Mouse (Mus musculus): ENCODE results near the gene Snrpf. TPM values are rescaled to one million over a fixed set of nuclear protein-coding genes. Genes with fewer than 3 reads are reported as not detected.

Snrpf gene
- polyA plus RNA-seq, 1 experiment from 2014 or later: 121 TPM

- ATAC-seq (replicated peaks; ENCODE audit: low FRiP score, low read depth) (no peak), DNase-seq (ENCODE audit: low spot score) (no peak)
- Histone ChIP-seq H3K4me3 (replicated peaks; ENCODE audit: low read depth, low read length) (no peak overlapping the region), H3K9ac (ENCODE audit: low read depth, low read length) (no peak overlapping the region), H3K27me3 (ENCODE audit: insufficient read depth, low read length) (no peaks in the 10 kb centered on the region), H3K9me3 (replicated peaks; ENCODE audit: low read length) (no peaks in the 10 kb centered on the region), H3K4me1 (replicated peaks; ENCODE audit: insufficient read depth, low read length) (no peaks in the 10 kb centered on the region), H3K27ac (no peak overlapping the region), H3K4me2 (ENCODE audit: low read length) (no peak overlapping the region), H3K36me3 (ENCODE audit: insufficient read depth, low read length) (no peaks in the 10 kb centered on the region)
- 60% methylated on average over 12 of the region's 12 CpGs for WGBS
- peak; percentile 52 for TF ChIP-seq CTCF (IDR thresholded peaks at IDR 0.05; ENCODE audit: low read depth)
These were observed 3.0 kb upstream of the Snrpf start for GRCm38 (mm10) chr10:93592456-93592855.

DNA sequence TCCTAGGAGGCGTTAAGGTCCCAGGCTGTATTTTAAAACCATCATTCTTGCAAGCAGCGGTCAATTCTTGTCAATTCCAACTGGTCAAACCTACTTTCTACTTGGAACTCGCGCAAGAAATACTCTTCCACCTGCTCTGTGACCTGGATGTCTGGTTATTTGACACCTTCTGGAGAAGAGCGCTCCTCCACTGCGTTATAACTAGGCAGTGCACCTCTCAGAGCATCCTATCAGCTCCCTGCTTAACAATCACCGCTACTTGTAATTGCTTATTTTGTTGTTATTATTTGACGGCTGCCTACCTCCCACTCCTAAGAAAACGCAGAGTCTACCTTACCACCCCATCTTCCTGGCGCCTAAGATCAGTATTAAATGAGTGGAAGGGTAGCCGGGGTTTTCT, 710 bp downstream of the Snrpf start:
- H3K4me3 ChIP-seq (replicated peaks; ENCODE audit: low read depth, low read length): peak overlapping the region; percentile 91

DNA sequence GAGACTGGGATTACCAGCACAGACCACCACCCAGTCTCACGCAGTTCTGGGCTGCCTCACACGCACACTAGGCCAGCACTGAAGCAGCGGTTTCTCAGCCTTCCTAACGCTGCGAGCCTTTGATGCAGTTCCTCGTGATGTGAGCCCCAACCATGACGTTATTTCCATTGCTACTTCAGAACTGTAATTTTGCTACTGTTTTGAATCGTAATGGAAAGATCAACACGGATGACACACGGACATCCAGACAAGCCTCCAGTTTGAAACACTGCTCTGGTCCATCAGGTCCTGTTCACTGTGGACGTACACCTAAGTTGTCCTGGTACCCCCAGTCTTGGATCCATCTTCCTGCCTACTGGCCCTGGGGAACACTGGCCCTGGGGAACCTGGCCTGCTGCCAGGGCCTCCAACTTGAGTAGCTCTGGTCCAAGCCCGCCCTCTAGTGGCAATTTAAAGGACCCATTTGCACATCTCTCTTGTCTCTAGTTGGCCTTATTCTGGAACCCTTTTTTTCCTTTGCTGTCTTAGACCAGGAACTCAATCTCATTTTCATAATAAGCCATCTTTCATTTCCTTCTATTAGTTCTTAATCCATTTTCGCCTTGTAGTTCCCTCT, 12.1 kb downstream of the Snrpf start:
- Histone ChIP-seq H3K4me3 (replicated peaks; ENCODE audit: low read depth, low read length) (no peak overlapping the region), H3K9ac (ENCODE audit: low read depth, low read length) (no peak overlapping the region), H3K4me1 (replicated peaks; ENCODE audit: insufficient read depth, low read length) (no peaks in the 10 kb centered on the region), H3K27ac (no peak overlapping the region), H3K4me2 (ENCODE audit: low read length) (no peak overlapping the region), H3K36me3 (ENCODE audit: insufficient read depth, low read length) (no peaks in the 10 kb centered on the region), H3K27me3 (ENCODE audit: insufficient read depth, low read length) (no peaks in the 10 kb centered on the region), H3K9me3 (replicated peaks; ENCODE audit: low read length) (no peaks in the 10 kb centered on the region)
- TF ChIP-seq CTCF (IDR thresholded peaks at IDR 0.05; ENCODE audit: low read depth): peak; percentile 91
- no peak for ATAC-seq (replicated peaks; ENCODE audit: low FRiP score, low read depth)
- WGBS: 66% methylated on average over 13 of the region's 13 CpGs
- DNase-seq (ENCODE audit: low spot score): peak; percentile 92

More for the DNA sequence above, 710 bp downstream of the Snrpf start:
- ATAC-seq (replicated peaks; ENCODE audit: low FRiP score, low read depth) (no peak), DNase-seq (ENCODE audit: low spot score) (peak; percentile 48)
- WGBS: under 1% methylated on average over 11 of the region's 11 CpGs
- peak overlapping the region; percentile 84 for H3K4me2 ChIP-seq (ENCODE audit: low read length)
- H3K36me3 ChIP-seq (ENCODE audit: insufficient read depth, low read length): peaks cover 9% of the 10 kb centered on the region; the same call in 1 of the 2 replicates
- H3K9me3 ChIP-seq (replicated peaks; ENCODE audit: low read length): no peaks in the 10 kb centered on the region
- no peaks in the 10 kb centered on the region for H3K27me3 ChIP-seq (ENCODE audit: insufficient read depth, low read length)
- no peaks in the 10 kb centered on the region for H3K4me1 ChIP-seq (replicated peaks; ENCODE audit: insufficient read depth, low read length)
- no peak for TF ChIP-seq CTCF (IDR thresholded peaks at IDR 0.05; ENCODE audit: low read depth)
- peak overlapping the region; percentile 81 for H3K9ac ChIP-seq (ENCODE audit: low read depth, low read length)
- peak overlapping the region; percentile 77 for H3K27ac ChIP-seq

DNA sequence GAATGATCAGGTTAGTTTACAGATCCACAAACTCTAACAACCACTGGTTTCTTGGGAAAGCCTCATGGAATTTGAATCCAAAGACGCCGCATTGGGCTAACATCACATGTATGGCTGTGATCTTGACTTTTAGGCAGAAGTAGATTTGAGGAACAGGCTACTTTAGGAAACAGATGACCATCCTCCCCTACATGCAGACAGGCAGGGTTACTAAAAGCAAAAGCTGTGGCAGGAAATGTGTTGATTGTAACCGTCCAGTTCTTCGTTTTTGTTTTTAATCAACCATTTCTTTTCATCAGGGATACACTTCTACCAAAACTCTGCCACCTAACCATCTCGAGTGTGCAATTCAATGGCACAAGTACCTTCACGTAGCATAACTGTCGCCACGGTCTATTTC, 13.5 kb downstream of the Snrpf start:
- H3K27ac ChIP-seq: no peak overlapping the region
- no peaks in the 10 kb centered on the region for H3K36me3 ChIP-seq (ENCODE audit: insufficient read depth, low read length)
- DNase-seq (ENCODE audit: low spot score) (no peak), ATAC-seq (replicated peaks; ENCODE audit: low FRiP score, low read depth) (no peak)
- no peaks in the 10 kb centered on the region for H3K27me3 ChIP-seq (ENCODE audit: insufficient read depth, low read length)
- H3K4me2 ChIP-seq (ENCODE audit: low read length): no peak overlapping the region
- H3K9me3 ChIP-seq (replicated peaks; ENCODE audit: low read length): no peaks in the 10 kb centered on the region
- no peaks in the 10 kb centered on the region for H3K4me1 ChIP-seq (replicated peaks; ENCODE audit: insufficient read depth, low read length)
- no peak overlapping the region for H3K9ac ChIP-seq (ENCODE audit: low read depth, low read length)
- H3K4me3 ChIP-seq (replicated peaks; ENCODE audit: low read depth, low read length): no peak overlapping the region
- 88% methylated on average over 8 of the region's 8 CpGs for WGBS
- TF ChIP-seq CTCF (IDR thresholded peaks at IDR 0.05; ENCODE audit: low read depth): no peak

DNA sequence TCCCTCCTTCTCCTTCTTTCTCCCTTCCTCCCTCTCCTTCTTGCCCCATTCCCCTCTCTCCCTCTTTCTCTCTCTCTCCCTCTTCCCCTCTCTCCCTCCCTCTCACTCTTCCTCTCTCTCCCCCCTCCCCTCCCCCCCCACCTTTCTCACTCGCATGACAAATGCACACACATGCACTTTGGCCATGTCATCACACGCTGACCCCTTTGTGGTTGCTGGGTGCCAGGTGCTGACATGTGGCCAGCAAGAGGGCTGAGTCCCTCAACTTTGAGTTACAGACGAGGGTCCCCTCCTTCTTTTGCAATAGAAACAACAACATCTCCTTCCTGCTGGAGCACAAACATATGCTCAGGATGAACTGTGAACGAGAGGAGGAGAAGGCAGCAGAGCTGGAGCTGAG, 14.5 kb downstream of the Snrpf start:
- Histone ChIP-seq H3K36me3 (ENCODE audit: insufficient read depth, low read length) (no peaks in the 10 kb centered on the region), H3K9me3 (replicated peaks; ENCODE audit: low read length) (no peaks in the 10 kb centered on the region), H3K27me3 (ENCODE audit: insufficient read depth, low read length) (no peaks in the 10 kb centered on the region), H3K4me1 (replicated peaks; ENCODE audit: insufficient read depth, low read length) (no peaks in the 10 kb centered on the region), H3K9ac (ENCODE audit: low read depth, low read length) (no peak overlapping the region), H3K4me3 (replicated peaks; ENCODE audit: low read depth, low read length) (no peak overlapping the region), H3K4me2 (ENCODE audit: low read length) (no peak overlapping the region), H3K27ac (no peak overlapping the region)
- DNase-seq (ENCODE audit: low spot score) (no peak), ATAC-seq (replicated peaks; ENCODE audit: low FRiP score, low read depth) (no peak)
- TF ChIP-seq CTCF (IDR thresholded peaks at IDR 0.05; ENCODE audit: low read depth): no peak
- WGBS: 47% methylated on average over 4 of the region's 4 CpGs

- Histone ChIP-seq H3K9ac (ENCODE audit: low read depth, low read length) (no peak overlapping the region), H3K4me2 (ENCODE audit: low read length) (no peak overlapping the region), H3K27ac (no peak overlapping the region), H3K36me3 (ENCODE audit: insufficient read depth, low read length) (no peaks in the 10 kb centered on the region), H3K9me3 (replicated peaks; ENCODE audit: low read length) (no peaks in the 10 kb centered on the region), H3K4me1 (replicated peaks; ENCODE audit: insufficient read depth, low read length) (no peaks in the 10 kb centered on the region), H3K27me3 (ENCODE audit: insufficient read depth, low read length) (no peaks in the 10 kb centered on the region), H3K4me3 (replicated peaks; ENCODE audit: low read depth, low read length) (no peak overlapping the region)
- no peak for ATAC-seq (replicated peaks; ENCODE audit: low FRiP score, low read depth)
- no peak for TF ChIP-seq CTCF (IDR thresholded peaks at IDR 0.05; ENCODE audit: low read depth)
- 69% methylated on average over 2 of the region's 2 CpGs for WGBS
- no peak for DNase-seq (ENCODE audit: low spot score)
These were observed 17.3 kb downstream of the Snrpf start for GRCm38 (mm10) chr10:93572209-93572608.

- no peak for TF ChIP-seq CTCF (IDR thresholded peaks at IDR 0.05; ENCODE audit: low read depth)
- Histone ChIP-seq H3K4me3 (replicated peaks; ENCODE audit: low read depth, low read length) (no peak overlapping the region), H3K9me3 (replicated peaks; ENCODE audit: low read length) (no peaks in the 10 kb centered on the region), H3K4me1 (replicated peaks; ENCODE audit: insufficient read depth, low read length) (no peaks in the 10 kb centered on the region), H3K9ac (ENCODE audit: low read depth, low read length) (no peak overlapping the region), H3K27ac (no peak overlapping the region), H3K4me2 (ENCODE audit: low read length) (no peak overlapping the region), H3K27me3 (ENCODE audit: insufficient read depth, low read length) (no peaks in the 10 kb centered on the region), H3K36me3 (ENCODE audit: insufficient read depth, low read length) (no peaks in the 10 kb centered on the region)
- DNase-seq (ENCODE audit: low spot score) (no peak), ATAC-seq (replicated peaks; ENCODE audit: low FRiP score, low read depth) (no peak)
- 86% methylated on average over 6 of the region's 6 CpGs for WGBS
These were observed 20.8 kb downstream of the Snrpf start for GRCm38 (mm10) chr10:93568671-93569070.

All from kidney, postnatal 0 days (tissue).